Mouse (Mus musculus) left cerebral cortex, adult 8-10 months (tissue): ENCODE data around the gene Gm14124. TPM values are rescaled to one million over a fixed set of nuclear protein-coding genes. Genes with fewer than 3 reads are reported as not detected.
A peak's percentile ranks its signal among the peaks of the same experiment; 100 is the strongest.
"Not testable (repeated sequence)": the region's sequence is repeated elsewhere in the genome, so short reads cannot be mapped to it uniquely, and the experiment has no call there.

Experiments used
- DNase-seq, 2 experiments: peaks; one replicate each; pipeline ENCODE4 v3.0.0; 2022; ENCODE audit warnings: low spot score in 2 of 2
- total RNA-seq, 4 experiments: library from RNA; stranded (reverse); gene quantifications; 2 replicates each; pipeline ENCODE4 v1.2.4; 2022

Gm14124 gene
- total RNA-seq = under 1 TPM; 0.15 to 0.33 (median 0.23) TPM

- not testable (repeated sequence) for DNase-seq
These were observed at the start of gene Gm14124 for GRCm38 (mm10) chr2:150257291-150257690. Gm14124 (plus strand) TSS chr2:150257517.

DNA sequence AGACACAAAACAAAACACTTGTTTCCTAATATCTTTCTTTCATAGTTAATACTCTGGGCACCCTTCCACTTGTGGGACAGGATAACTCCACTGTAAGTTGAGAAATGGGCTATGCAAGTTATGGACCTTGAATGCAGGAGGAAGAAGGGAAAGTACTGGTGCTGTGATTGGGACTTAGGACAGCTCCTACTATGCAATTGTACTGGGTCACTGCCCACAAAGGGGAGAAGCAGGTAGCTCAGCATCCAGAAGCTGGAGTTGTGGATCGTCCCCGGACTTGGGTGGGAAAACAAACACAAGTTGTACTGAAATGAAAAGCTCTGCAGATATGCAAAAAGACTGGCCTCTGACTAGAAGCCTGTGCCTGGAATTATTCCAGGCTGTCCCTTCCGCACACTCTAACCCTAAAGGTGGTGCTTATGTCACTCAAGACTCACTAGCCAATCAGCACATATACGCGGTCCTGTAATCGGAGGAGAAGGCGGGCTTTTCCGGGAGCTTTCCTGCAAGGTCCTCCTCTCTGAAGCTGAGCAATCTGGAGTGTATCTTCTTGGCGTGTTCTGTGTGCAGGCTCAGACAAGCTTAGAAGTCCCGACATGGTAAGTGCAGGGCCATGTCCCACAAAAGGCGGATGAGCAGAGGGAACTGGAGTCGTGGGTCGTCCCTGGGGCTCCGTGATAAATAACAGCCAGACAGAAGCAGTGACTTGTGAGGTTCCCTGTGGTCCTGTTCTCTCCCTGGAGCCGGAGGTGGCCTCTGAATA is 39.5 kb upstream of the Gm14124 start, which contains the start of gene Zfp937:
Gene Zfp937 (plus strand): TSS at position 474 of the 763 bp plus-strand sequence.
- peak; percentile 54 to 89 for DNase-seq

DNA sequence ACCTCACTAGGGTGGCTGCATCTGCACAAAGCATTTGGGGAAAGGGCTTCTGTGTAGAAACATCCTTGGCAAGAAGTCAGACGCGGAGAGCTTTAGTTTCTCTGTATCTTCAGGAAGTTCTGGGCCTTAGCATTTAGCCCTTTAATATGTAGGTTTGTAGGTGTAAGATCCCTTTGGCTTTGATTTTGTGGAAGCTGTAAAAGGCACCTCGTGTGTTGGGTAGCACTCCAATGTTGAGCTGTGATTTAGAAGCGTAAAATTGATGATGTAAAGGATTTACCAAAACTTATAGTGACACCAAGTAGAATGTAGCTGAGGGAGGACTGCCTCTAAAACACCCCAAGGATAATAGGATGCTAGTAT is 39.0 kb upstream of the Gm14124 start:
- DNase-seq = not testable (repeated sequence)

DNA sequence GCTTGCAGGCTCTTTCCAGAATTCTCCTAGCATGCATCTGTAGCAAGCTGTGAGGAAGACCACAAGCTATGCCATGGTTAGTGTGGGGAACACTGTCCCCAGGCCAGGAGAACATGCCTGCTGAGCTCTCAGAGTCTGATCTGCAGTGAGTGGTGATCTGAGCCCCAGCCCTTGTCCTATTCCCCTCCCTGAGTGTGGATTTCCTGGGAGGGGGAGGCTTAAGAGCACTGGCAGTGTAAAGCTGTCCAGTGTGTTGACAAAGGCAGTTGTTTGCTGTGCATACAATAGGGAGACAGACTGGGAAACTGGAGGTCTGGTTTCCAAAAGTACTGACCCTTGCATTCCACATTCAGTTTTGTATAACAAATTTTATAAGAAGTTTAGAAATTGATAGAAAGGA is 34.1 kb upstream of the Gm14124 start:
- not testable (repeated sequence) for DNase-seq

DNA sequence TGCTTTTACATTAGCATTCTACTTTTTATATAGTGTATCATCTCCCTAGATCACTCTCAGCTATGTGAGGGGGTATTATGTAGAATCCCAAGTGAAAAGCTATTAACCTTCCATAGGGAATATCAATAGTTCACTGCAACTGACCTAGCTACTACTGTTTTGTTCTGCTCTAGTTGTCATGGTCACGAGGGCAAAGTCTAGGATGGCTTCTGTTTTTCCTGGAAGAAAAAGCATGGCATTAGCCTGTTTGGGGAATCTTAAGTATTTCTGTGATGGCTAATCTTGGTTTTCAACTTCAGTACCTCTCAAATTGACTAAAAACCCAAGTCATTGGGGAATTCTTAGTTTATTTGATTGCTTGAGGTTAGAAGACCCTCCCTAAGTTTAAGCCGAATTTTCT is 14.1 kb upstream of the Gm14124 start:
- no peak for DNase-seq

GRCm38 (mm10) chr2:150255491-150255890 is 1.8 kb upstream of the Gm14124 start, which contains the start of gene Gm21994:
Gm21994 (minus strand) TSS chr2:150255591.
- not testable (repeated sequence) for DNase-seq

GRCm38 (mm10) chr2:150256861-150257260 is 456 bp upstream of the Gm14124 start:
- not testable (repeated sequence) for DNase-seq

- DNase-seq = no peak
These were observed 36.4 kb downstream of the Gm14124 start for GRCm38 (mm10) chr2:150293669-150294068.

DNA sequence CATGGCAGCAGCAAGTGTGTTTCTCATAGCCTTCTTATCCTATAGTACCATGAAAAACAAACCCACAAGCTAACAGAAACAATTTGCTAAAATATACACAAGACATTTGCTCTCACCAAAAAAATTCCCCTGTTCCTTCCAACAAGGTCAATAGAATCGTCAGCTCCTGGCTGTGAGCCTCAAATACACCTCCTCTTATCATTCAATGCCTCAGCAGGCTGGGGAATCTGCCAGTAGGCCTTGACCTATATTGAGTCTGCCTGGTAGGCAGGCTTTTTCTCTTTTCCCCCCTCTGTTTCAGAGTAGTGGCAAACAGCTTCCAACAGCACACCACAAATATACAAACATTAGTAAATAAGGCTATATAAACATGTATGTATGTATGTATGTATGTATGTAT is 41.8 kb downstream of the Gm14124 start:
- no peak for DNase-seq

GRCm38 (mm10) chr2:150307183-150307773 is 50.0 kb downstream of the Gm14124 start:
- DNase-seq = no peak

DNA sequence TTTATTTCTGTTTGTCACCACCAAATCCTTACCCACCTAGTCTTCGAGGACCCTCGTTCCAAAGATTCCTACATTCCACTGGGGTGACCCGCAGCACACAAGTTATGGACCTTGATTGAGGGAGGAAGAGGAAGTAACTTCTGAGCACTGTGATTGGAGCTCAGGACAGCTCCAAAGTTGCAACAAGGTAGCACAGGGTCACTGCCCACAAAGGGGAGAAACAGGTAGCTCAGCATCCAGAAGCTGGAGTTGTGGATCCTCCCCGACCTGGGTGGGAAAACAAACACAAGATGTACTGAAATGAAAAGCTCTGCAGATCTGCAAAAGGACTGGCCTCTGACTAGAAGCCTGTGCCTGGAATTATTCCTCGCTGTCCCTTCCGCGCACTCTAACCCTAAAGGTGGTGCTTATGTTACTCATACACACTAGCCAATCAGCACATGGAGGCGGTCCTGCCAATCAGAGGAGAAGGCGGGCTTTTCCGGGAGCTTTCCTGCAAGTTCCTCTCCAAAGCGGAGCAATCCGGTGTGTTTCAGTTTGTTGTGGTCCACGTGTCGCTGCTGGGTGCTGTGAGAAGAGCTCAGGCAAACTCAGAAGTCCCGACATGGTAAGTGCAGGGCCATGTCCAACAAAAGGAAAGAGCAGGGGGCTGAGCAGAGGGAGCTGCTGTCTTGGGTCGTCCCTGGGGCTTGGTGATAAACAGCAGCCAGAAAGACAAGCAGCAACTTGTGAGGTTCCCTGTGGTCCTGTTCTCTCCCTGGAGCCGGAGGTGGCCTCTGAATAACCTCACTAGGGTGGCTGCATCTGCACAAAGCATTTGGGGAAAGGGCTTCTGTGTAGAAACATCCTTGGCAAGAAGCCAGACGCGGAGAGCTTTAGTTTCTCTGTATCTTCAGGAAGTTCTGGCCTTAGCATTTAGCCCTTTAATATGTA is 53.9 kb downstream of the Gm14124 start:
- DNase-seq = peak; percentile 79 to 87

- DNase-seq = no peak
These were observed 58.8 kb downstream of the Gm14124 start for GRCm38 (mm10) chr2:150316140-150316539.

GRCm38 (mm10) chr2:150318973-150319372 is 61.7 kb downstream of the Gm14124 start:
- no peak for DNase-seq

Other genes with a start within 250 kb of the Gm14124 start
- 10 to 100 TPM; 10.2 to 12.0 (median 11.0) TPM for gene Zfp120, start 120.8 kb upstream of the Gm14124 start, total RNA-seq
- not detected for gene Gm10770, start 77.8 kb upstream of the Gm14124 start, total RNA-seq
- under 1 TPM in 1 of 4 experiments, not detected in 3; 0.23 TPM for gene Gm14139, start 75.8 kb upstream of the Gm14124 start, total RNA-seq
- 10 to 100 TPM in 2 of 4 experiments, 1 to 10 TPM in 2; 9.8 to 12.7 (median 10.9) TPM for gene Zfp937, start 39.4 kb upstream of the Gm14124 start, total RNA-seq
- gene Gm21994, start 1.9 kb upstream of the Gm14124 start, total RNA-seq = 1 to 10 TPM; 6.3 to 8.1 (median 7.0) TPM
- gene Gm10130, start 66.2 kb downstream of the Gm14124 start, total RNA-seq = 1 to 10 TPM in 3 of 4 experiments, not detected in 1; 2.0 to 6.2 (median 3.9) TPM
- gene 3300002I08Rik, start 105.2 kb downstream of the Gm14124 start, total RNA-seq = 10 to 100 TPM in 2 of 4 experiments, 1 to 10 TPM in 2; 9.2 to 10.9 (median 9.7) TPM
- 10 to 100 TPM in 1 of 4 experiments, 1 to 10 TPM in 3; 7.6 to 10.3 (median 8.5) TPM for gene Zfp442, start 194.0 kb downstream of the Gm14124 start, total RNA-seq
- gene Zfp345, start 227.6 kb downstream of the Gm14124 start, total RNA-seq = under 1 TPM; 0.24 to 0.32 (median 0.25) TPM